ENCODE assay signal across 30 mouse cellular contexts in genomic region chr4:134577281-134577680, GRCm38 (mm10).
"Had no signal": no experiment of that assay in that cellular context is flagged by ENCODE, and none has a peak within 500 bp of the region (broad histone marks: within the 10 kb centered on the region; RNA-seq: fewer than 3 reads in every experiment).

No protein-coding gene starts in this region.

- DNase-seq: heart, postnatal 10 days; heart, postnatal 14 days; heart, postnatal 36 days; heart, postnatal 4 days; kidney, adult 11 months; kidney, adult 18-20 months; kidney, adult 2 months; kidney, adult 8-10 months; kidney, adult 9 months; kidney, postnatal 10 days; kidney, postnatal 14 days; kidney, postnatal 25 days; kidney, postnatal 36 days; kidney, postnatal 4 days; layer of hippocampus, adult 9-11 months; layer of hippocampus, postnatal 36 days had no signal

- H3K27me3 ChIP-seq: heart, embryonic 12.5 days; heart, embryonic 13.5 days; heart, embryonic 15.5 days; hindbrain, embryonic 15.5 days; intestine, embryonic 15.5 days; kidney, embryonic 15.5 days had no signal

- H3K27ac ChIP-seq: heart, embryonic 13.5 days; heart, embryonic 15.5 days; hindbrain, embryonic 10.5 days; hindbrain, embryonic 12.5 days; hindbrain, embryonic 13.5 days; hindbrain, embryonic 14.5 days; hindbrain, embryonic 15.5 days; hindbrain, postnatal 0 days; intestine, embryonic 15.5 days; kidney, embryonic 15.5 days; kidney, postnatal 0 days; layer of hippocampus, adult 2 months; left cerebral cortex, adult 2 months had no signal

- H3K9me3 ChIP-seq: heart, embryonic 12.5 days; heart, embryonic 13.5 days; heart, embryonic 15.5 days; hindbrain, embryonic 12.5 days; hindbrain, embryonic 13.5 days; hindbrain, embryonic 15.5 days; intestine, embryonic 15.5 days; kidney, embryonic 15.5 days had no signal

- H3K36me3 ChIP-seq: hindbrain, embryonic 10.5 days; hindbrain, embryonic 12.5 days; hindbrain, embryonic 15.5 days; intestine, embryonic 15.5 days had no signal

- H3K4me3 ChIP-seq: heart, embryonic 12.5 days; heart, embryonic 13.5 days; heart, embryonic 15.5 days; hindbrain, embryonic 10.5 days; hindbrain, embryonic 12.5 days; hindbrain, embryonic 13.5 days; hindbrain, embryonic 15.5 days; intestine, embryonic 15.5 days; kidney, embryonic 15.5 days; layer of hippocampus, adult 2 months; left cerebral cortex, adult 2 months had no signal
